Mouse (Mus musculus): ENCODE results near the gene Spaca3.

Gene Spaca3

DNA sequence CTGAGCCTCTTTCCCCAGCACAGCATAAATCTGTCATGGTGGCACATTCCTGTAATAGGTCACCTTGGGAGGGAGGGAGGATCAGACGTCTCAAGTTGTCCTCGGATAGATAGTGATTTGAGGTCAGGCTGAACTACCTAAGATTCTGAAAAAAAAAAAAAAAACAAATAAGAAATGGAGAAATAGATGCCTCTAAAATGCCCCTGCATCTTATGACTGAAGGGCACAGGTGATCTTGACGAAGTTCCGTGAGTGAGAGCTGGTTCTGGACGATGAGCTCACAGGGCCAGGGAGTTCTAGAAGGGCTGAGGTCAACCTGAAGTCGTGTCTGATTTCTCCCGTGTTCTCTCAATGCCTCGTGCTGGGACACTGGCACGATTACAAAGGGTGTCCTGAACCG, at the start of gene Spaca3:
TSS of gene Spaca3 (plus strand) at position 301 of the 400 bp plus-strand sequence.
- ATAC-seq (ENCODE audit: low TSS enrichment): no peak

DNA sequence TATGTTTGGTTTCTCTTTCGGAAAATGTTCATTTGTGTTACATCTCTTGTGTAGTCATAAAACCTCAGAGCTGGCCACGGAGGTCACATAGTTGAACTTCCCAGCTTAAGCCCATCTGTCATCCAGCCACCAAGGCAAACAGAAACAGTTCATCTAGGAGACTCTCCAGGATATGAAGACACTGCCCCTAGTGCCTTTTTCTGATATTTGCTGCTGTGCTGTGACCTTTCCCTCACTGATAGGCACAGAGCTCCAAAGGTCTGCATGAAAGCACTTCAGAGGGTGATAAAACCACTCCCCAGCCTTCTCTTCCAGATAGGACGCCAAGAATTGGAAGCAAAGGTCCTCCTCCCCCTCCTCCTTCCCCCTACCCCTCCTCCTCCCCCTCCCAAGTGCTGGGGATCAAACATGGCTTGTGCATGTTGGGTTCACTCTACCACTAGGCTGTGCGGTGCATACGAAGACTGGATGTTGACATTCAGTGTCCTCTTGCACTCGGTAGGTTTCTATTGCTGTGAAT, 49.6 kb upstream of the Spaca3 start:
- ATAC-seq (ENCODE audit: low TSS enrichment): no peak

DNA sequence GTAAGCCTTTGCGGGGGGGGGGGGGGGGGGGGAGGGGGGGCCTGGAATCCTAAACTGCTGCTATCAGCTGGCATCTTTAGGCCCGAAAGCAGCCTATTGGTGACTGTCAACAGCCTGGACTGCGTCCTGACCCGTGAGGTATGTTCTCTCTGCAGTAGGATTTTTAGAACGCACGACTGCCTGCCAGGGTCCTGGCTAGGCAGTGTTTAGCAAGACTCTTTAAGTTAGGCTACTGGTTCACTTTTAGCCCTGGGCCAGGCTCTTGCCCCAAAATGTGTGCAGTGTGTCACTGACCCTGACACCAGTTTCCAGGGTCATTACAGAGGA, 48.5 kb upstream of the Spaca3 start:
- ATAC-seq (ENCODE audit: low TSS enrichment): no peak

DNA sequence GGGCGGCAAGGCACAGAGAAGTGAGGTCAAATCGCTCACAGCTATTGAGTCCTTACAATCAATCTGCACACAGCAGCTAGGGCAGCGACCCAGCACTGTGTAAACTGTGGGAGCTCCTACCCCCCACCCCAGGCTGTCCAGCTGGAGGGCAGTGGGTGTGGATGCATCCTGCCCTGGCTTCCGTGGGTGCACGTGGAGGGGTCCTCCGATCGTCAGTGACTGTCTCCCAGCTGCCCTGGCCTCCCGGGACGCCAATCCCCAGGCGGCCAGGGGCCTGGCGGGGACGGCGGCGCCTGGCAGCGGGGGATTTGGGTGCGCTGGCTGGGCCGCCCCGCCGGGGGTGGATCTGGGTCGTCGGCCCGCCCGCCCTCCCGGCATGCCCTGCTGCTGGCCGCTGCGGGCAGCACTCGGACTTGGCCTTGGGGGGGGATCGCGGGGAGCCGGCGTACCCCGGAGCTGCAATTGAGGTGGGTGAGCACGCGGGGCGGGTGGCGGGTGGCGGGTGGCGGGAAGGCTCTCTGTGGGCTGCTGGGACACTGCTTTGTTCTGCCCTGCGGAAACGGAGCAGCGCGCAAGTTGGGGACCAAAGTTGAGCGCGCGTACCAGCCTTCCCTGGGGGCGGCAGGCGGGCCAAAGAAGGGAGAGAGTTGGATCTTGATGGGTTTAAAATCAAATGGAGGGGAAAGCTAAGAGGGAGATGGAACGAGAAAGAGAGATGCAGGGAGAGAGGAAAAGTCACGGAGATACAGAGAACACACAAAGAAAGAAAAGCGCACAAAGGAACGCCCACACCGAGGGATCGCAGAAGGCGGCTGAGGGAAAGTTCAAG, 48.0 kb upstream of the Spaca3 start, which contains the start of gene Tmem98:
TSS of gene Tmem98 (plus strand) at position 183 of the 829 bp plus-strand sequence.
- peak; percentile 55; the same call in 1 of the 2 replicates for ATAC-seq (ENCODE audit: low TSS enrichment)

DNA sequence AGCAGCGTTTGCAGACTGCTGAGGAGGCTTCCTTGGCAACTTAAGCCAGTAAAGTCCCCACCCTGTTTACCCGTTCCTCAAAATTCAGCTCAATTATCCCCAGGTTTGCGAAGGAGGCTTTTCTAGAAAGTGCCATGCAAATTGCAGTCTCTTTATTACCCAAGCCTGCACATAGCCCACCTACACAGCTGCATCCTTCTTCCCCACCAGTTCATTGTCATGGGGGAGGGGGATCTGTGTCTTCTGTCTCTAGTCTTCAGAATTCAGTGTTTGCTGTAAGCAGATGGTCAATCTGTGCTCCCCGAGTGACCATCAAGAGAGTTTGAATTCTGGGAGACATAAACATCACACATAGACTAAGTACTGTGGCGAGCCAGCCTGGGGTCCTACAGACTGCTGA, 47.0 kb upstream of the Spaca3 start:
- ATAC-seq (ENCODE audit: low TSS enrichment): no peak

DNA sequence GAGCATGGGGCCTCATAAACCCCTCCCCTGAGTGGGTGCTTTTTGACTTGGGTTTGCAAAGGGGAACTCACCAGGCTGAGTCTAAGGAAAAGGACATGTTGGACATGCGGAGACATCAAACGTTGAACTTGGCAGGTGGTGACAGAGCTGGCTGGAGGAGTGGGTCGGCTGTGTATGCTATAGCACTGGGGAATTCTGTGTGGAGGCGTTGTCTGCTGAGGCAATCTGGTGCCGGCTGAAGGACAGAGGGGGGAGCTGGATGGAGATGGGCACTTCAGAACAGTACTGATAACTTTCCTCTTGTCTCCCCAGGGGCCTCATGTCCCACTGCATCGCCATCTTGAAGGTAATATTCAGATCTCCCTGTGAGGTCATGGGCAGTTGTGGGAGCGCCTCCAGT, 42.8 kb upstream of the Spaca3 start:
- peak; percentile 64; the same call in 1 of the 2 replicates for ATAC-seq (ENCODE audit: low TSS enrichment)

DNA sequence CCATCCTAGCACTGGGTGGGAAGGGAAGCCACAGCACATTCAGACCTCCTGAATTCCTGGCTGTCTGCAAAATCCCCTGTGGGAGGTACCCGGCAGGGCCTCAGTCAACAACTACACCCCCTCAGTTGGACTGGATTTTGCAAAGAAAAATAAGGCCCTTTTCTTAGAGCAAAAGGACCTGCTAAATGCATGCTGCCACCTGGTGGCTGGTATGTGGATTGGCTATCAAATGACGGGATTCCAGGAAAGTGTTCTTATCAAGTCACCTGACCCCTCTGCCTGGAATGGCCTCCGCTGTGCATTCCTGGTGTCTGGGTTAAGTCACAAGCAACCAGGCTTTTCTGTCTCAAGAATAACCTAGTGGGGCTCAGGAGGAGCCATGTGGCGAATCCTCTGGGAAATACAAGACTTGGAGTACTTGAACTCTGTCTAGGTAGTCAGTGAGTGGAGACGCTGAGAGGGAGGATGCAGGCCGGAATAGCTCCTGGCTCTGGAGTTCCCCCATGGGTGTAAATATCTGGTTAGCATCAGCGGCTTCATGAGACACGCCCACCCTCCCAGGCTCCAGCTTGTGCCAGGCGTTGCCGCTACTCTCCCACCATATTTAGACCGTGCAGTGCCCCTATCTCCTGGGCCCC, 40.0 kb upstream of the Spaca3 start:
- ATAC-seq (ENCODE audit: low TSS enrichment): peak; percentile 69

DNA sequence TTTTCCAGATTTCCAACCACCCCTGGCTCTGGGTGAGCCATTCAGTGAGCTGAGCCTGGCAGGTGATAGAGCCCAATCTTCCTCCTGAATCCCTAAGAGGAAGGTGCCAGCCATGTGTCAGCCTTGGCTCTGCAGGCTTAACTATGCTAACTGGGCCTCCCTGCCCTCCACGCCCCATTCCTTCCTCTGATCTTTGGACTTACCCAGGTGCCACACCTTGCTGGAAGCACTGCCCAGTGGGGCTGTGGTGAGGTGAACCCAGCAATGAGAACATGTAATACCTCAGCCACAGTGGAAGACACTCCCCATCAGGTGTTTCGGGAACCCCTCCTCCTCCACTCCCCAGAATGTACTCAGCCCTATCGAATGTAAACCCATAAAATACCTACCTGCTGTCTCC, 38.1 kb upstream of the Spaca3 start:
- ATAC-seq (ENCODE audit: low TSS enrichment): no peak

DNA sequence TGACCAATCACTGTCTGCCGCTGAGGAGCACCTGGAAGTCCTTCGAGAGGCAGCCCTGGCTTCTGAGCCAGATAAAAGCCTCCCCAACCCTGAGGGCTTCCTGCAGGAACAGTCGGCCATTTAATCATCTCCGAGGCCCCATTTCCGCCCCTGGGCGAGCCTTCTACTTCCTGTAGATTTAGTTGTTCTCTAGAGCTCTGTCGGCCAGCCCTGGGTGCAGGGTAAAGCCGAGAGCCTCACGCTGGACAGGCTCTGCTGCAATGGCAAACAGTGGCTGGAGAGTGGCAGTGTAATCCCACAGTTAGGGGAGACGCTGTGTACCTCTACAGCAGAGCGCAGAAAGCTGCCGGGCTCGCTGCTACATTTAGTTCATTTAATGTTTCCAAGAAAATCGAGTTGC, 36.9 kb upstream of the Spaca3 start:
- peak; percentile 87; the same call in 1 of the 2 replicates for ATAC-seq (ENCODE audit: low TSS enrichment)

DNA sequence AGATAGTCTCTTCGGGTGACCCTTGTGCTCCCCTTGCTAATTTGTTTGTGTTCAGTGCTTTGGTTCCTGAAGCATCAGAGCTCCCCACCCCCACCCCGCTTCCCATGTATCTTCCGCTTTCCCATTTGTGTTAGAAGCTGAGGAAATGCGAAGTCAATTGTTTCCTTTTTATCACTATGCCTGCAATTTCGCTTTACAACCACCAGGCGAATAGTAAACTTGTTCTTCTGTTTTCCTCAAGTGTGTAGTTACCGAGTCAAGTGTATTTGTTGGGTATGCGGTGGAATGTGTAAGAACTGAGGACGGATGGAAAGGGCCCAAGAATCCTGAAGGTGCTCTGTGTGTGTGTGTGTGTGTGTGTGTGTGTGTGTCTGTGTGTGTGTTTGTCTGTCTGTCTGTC, 36.4 kb upstream of the Spaca3 start:
- ATAC-seq (ENCODE audit: low TSS enrichment): no peak

DNA sequence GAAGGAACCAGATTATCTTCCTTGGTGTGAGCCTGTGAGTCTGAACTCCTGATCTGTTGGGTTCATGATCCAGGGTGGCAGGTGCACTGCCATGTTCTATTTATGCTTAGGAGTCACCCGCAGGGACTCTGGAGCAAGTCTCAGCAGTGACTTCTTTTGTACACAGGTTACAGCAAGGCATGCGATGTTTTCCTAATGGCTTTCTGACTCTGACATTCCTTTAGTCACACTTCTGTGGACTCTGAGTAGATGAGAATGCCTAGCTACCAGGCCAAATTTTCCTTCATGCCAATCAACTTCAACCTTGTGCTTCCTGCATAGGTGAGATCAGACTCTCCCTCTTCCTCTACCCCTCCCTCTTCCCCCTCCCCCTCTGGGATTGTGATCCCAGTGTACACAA, 22.8 kb upstream of the Spaca3 start:
- ATAC-seq (ENCODE audit: low TSS enrichment): no peak

DNA sequence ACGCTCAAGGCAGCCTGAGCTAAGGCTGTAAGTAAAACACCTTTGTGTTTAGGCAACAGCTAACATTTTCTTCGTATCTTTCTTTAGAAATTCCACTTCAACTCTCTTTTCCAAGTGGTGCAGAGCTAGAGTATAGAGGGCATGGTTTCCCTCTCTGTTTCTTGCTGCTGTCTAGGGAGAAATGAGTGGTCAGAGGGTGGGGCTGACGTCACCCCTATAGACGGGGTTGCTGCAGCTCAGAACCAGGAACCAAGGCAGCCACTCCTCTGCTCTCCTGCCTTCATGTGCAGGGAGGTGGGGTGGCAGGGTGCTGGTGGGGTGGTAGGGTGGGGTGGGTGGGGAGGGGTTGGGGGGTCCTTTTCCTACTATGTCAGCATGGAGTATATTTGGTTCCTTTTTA, 22.3 kb upstream of the Spaca3 start:
- ATAC-seq (ENCODE audit: low TSS enrichment): no peak

DNA sequence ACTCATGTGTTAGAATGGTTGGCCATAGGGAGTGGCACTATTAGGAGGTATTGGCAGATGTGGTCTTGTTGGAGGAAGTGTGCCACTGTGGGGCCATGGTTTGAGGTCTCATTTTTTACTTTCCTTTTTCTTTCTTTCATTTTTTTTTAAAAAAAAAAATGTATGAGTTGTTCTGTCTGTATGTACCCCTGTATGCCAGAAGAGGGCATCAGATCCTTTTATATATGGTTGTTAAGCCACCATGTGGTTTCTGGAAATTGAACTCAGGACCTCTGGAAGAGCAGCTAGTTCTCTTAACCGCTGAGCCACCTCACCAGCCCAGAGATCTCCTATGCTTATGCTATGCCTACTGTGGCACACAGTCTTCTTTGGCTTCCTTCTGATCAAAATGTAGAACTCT, 19.4 kb upstream of the Spaca3 start:
- no peak for ATAC-seq (ENCODE audit: low TSS enrichment)

DNA sequence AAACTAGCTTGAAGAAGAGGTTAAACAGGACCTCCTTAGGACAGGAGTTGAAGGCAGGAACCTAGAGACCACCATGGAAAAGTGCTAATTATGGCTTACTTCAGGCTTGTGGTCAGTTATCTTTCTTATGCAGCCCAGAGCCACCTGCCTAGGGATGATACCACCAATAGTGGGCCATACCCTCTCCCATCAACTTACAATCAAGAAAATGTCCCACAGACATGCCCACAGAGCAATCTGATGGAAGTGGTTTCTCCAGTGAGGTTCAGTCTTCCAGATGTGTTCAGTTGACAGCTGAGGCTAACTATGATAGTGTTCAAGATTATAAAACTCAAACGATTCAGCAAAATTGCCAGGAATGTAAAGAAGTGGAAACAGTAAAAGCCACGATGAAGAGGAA, 14.7 kb upstream of the Spaca3 start:
- no peak for ATAC-seq (ENCODE audit: low TSS enrichment)

DNA sequence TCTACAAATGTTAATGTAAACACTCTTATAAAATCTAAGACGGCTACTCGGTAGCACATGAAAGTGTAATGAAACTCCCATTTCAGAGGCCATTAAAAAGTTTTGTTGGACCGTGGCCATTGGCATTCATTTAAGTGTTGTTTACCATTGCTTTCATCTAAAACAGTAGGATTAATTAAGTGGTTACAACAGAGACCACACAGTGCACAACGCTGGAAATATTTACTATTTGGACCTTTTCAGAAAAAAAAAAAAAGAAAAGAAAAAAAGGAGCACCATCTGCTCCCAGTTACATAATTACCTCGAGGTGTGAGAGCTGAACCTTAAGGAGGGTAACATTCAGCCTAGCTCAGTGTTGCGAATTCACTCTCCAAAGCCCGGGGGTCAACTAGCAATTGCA, 12.7 kb upstream of the Spaca3 start:
- ATAC-seq (ENCODE audit: low TSS enrichment): no peak

DNA sequence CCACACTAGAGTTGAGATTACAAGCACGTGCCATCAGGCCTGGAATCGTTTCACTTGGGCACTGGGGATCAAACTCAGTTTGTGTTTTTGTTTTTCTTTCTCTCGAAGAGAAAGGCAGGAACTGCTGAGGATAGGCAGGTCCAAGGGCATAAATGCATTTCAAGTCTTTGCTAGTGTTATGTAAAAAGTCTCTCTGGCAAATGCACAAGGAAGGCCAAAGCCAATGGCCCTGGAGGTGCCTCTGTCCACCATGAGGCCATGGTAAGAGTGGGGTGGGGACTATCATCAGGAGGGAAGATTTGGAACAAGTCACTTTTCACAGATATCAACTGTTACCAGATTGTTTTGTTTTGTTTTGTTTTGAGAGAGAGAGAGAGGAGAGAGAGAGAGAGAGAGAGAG, 12.1 kb upstream of the Spaca3 start:
- ATAC-seq (ENCODE audit: low TSS enrichment): no peak

DNA sequence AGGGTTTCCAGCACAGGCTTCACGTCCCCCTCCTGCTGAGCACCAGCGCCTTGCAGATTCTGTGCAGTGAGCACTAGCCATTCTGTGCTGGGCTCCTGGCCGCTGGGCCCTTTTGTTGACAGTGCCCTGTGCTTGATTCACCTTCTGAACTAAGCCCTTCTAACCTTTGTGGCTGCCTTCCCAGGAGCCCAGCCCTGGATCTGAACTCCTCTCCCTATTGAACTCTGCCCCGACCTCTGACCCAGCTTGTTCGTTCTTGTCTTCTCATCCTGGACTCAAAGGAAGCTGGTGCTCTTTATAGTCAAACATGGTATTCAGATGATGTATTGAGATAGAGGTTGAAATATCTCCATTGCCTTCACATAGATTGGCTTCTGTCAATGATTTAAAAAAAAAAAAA, 10.0 kb upstream of the Spaca3 start:
- ATAC-seq (ENCODE audit: low TSS enrichment): no peak

DNA sequence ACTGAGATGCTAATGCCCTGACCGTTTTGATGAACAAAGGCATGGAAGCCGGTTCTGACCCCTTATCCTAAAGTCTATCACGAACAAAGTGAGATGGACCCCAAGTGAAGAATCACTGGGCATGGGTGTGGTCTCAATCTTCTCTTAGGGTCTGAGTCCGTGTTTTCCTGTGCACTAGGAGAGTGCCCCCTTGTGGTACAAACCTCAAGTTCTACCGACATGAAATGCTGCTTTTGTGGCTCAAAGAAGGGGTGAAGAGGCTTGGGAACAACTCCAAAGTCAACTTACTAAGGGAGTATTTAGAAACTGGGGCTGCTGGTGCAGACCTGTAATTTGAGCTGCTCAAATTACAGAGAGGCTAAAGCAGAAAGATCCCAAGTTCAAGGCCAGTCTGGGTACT, 6.3 kb upstream of the Spaca3 start:
- no peak for ATAC-seq (ENCODE audit: low TSS enrichment)

DNA sequence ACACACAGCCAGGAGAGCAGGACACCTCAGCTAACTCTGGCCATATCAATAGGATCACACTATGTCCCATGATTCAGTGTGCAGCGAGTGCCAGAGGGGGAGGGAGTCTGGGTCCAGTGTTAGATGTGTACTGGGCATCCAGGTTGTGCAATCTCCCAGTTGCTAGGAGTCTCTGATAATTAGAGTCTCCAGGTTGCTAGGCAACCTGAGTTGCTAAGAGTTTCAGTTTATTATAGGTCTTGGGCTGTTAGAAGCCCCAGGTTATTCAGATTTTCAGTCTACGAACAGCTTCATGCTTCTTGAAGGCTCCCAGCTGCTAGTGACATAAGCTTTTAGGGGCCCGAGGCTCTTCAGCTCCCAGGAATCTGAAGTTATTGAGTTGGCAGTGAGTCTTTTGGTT, 5.2 kb upstream of the Spaca3 start:
- no peak for ATAC-seq (ENCODE audit: low TSS enrichment)

DNA sequence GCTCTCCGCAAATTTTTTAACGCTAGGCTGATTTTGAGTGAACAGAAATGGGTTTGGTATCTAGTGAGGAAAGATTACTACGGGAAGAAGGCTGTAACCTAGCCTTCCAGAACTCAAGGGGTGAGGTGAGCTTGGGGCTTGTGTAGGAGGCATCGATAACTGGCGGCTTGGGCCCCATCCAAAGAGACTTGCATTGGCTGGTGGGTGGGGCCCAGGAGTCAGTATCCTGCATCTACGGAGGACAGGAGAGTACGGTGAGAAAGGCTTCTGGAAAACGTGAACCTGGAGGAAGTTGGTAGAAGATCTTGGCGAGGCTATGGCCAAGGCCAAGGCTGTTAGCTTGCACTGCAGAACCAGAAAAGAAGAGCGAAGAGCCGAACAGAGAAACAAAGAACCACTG, 3.7 kb upstream of the Spaca3 start:
- no peak for ATAC-seq (ENCODE audit: low TSS enrichment)

DNA sequence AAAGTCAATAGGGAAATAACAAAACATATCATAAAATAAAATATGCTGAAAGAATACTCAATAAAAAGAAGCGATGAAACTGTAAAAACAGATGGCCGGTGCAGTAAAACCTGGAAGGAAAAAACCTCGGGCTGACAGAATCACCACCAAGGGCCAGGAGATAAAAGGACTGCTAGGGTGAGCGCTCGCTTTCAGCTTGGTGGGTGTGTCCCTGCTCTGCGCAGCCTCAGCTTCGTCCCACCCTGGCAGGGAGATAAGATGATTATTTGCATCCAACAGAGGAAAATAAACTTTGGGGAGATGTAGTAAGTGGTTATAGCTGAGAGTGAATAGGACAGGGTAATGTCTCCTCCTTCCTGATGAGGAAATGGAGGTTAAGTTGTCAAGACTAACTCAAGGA, 3.3 kb upstream of the Spaca3 start:
- no peak for ATAC-seq (ENCODE audit: low TSS enrichment)

DNA sequence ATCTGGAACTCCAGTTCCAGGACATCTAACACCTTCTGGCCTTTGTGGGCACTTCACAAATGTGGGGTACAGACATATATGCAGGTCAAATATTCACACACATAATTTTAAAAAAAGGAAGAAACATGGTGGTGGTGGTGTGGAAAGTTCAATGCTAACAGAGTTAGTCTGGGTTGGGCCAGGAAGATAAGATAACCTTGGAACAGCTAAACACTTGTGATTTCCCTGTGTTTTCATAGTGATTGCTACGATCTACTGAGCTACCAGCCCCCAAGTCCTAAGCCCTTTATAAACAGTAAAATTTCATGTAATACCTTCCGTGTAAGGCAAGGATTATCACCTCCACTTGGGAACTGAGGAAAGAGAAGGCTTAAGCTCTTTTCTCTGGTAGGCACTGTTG, 1.3 kb upstream of the Spaca3 start:
- ATAC-seq (ENCODE audit: low TSS enrichment): no peak

DNA sequence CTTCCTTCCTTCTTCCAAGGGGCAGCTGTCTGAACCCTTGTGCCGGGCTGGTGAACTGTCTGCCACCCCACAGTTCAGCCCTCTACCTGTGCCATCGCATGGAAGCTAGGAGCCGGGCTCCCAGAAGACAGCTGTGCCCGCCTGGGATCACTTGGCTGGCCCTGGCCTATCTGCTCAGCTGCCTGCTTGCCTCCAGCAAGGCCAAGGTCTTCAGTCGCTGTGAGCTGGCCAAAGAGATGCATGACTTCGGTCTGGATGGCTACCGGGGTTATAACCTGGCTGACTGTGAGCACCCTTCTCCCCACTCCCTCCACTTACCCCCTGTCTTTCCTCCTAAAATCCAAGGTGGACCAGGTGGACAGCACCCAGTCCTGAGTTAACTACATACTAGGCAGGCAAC, 4.8 kb downstream of the Spaca3 start:
- no peak for ATAC-seq (ENCODE audit: low TSS enrichment)

Measured in frontal cortex, adult (tissue).